Mouse (Mus musculus) small intestine, adult 2 months (tissue): Measurements from ENCODE around the gene Itgb3.

Experiments
- CTCF ChIP-seq: fragments of 200-500 bp; IDR thresholded peaks from 2 replicates; pipeline ENCODE4 v1.5.1; 2012; ENCODE audit warnings: low read depth, mild to moderate bottlenecking, control low read depth, inconsistent platforms, low read length, moderate library complexity, mixed read lengths; ENCODE audit not compliant: insufficient replicate concordance, insufficient read length; ENCODE audit errors: extremely low read depth
- POLR2A ChIP-seq: fragments of 200-500 bp; IDR thresholded peaks from 2 replicates; pipeline ENCODE4 v1.6.1; 2012; ENCODE audit warnings: low read depth, mild to moderate bottlenecking, control low read depth, inconsistent platforms, low read length, moderate library complexity

GRCm38 (mm10) chr11:104567736-104568135, 40.1 kb upstream of the Itgb3 start:
- TF ChIP-seq POLR2A = no peak
- no peak for TF ChIP-seq CTCF
